Mouse (Mus musculus): ENCODE results near the gene Slc2a9.
A peak's percentile ranks its signal among the peaks of the same experiment; 100 is the strongest.

Slc2a9 gene

DNA sequence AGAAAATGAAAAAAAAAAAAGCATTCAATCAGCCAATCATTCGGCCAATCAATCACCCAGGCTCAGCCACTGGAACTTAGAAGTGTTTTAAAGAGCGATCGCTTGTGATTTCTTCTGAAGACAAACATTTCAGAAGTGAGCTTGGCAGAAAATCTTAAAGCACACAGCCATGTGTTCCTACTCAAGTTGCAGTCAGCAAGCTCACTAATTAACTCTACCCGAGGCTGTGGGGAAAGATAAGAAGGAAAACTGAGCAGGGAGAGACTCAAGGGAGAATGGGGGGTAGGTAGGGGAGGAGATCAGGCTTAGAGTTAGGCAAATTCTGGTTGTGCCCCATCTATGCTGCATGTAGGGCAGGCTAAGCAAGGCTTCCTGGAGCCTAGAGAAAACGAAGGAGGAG lies 130.6 kb downstream of the Slc2a9 start:
- DNase-seq (ENCODE audit: low spot score in 2 of 2) = no peak

DNA sequence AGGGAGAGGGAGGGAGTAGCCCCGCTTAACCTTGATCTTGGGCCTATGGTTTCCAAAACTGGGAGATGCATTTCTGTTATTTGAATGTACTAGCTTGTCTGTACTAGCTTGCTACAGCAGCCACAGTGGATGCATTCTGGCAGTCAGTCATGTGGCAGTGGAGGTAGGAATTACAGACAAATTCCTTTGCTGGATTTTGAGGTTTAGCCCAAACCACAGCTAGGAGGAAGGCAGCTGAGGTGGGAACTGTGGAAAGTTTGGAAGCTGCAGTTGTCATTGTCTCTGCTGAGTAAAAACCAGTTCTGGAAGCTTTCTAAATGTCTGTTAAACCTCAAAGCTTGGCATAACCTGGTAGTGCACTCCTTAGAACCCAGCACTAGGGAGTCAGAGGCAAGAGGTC lies 131.6 kb downstream of the Slc2a9 start:
- no peak for DNase-seq (ENCODE audit: low spot score in 2 of 2)

DNA sequence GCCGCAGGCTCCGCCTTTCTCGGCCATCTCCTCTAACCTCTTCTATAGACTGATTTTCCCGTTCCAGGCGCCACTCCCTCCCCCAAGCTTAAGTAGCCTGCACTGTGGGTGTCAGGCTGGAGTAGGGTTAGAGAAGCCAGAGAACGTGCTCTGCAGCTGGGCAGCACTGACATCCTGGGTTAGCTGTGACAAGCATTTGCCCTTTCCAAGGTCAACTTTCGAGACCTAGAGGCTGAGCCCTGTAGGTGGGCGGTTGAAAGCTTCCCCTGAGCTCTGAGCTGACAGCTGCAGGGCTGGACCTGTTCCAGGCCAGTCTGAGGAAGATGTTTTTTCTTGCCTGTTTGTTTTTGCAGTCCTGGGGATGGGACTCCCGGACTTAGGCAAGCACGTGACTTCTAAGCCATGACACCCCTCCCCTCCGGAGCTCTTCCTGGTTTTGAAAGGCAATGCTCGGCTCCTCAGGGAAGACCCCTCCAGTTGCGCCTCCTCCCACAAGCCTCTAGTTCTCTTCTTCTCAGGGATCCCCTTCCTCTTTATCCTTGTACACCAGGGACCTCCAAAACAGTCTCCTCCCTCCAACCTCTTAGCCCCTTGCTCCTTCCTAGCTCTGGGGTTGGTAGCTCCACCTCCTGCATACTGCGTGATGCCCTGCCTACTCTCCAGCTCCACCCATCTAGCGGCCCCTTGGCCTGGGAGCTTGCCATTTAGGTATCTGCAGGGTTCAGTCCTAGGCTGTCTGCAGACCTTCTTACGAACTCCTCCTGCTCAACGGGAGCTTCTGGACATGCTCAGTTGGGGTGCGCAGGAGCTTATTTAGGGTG lies 136.1 kb downstream of the Slc2a9 start:
- no peak for DNase-seq (ENCODE audit: low spot score in 2 of 2)

DNA sequence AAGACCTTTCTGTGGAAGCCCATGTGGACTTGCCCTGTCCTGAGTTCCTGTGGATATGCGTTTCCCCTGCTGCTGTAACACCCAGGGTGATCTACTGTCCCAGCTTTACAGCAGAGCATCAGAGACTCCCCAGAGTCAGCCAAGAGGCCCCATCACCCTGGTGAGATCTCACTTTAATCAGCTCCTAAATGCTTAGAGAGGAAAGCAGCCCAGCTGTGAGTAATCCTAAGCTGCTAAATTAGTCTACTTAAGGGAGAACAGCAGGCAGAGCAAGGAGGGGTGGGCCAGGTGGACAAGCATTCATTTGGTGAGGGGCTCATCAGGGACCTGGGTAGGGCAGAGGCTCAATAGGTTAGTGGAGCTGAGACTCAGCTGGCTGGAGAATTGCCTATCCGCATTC lies 137.4 kb downstream of the Slc2a9 start:
- DNase-seq (ENCODE audit: low spot score in 2 of 2) = no peak

DNA sequence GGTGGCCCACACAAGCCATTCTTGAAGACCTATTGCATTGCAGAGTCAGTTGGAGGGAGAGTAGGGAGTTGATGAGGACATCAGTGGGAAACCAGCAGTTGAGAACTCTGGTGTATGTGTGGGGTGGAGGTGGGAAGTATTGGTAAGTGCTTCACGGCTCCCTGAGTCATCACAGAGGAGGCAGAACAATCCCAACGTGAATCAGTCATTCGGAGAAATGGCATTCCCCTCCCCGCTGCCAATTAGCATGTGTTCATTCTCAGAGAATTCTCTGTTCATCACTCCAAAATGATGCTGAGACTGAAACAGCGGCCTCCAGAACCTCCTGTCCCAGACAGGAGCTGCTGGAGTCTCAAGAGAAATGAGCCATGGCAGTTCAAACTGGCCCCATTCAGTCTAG lies 138.5 kb downstream of the Slc2a9 start:
- no peak for DNase-seq (ENCODE audit: low spot score in 2 of 2)

DNA sequence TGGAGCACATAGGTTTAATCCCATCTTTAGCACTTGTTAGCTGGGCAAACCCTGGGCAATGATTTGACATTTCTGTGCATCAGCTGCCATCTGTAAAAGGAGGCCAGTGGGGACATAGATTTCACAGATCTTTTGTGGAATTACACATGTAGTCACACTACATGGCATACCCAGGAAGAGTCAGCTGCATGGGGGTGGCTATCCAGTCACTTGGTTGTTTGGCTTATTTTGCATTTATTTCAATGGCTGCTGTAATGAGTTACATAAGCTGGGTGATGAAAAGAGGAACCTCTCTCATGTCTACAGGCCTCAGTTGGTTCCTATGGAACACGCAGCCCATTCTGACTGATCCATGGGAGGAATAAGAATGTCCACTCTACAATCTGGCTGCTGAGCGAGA lies 143.2 kb downstream of the Slc2a9 start:
- no peak for DNase-seq (ENCODE audit: low spot score in 2 of 2)

DNA sequence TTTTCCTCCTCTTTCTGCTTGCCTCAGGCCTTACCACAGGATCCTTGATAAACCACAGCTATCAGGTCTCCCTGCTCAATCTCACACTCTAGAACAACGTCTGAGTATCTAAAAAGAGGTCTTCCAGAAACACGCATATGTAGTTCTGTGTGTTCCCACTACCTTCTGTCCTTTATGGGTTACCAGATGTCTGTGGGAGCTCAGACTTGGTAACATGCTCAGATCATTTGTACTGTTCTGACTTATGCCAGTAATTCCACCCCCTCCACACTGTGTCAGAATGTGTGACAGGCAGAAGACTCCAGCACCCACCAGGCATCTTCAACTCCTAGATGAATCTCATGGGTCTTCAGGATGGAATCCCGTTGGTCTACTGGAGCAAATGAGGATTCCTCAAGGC lies 146.0 kb downstream of the Slc2a9 start:
- no peak for DNase-seq (ENCODE audit: low spot score in 2 of 2)

DNA sequence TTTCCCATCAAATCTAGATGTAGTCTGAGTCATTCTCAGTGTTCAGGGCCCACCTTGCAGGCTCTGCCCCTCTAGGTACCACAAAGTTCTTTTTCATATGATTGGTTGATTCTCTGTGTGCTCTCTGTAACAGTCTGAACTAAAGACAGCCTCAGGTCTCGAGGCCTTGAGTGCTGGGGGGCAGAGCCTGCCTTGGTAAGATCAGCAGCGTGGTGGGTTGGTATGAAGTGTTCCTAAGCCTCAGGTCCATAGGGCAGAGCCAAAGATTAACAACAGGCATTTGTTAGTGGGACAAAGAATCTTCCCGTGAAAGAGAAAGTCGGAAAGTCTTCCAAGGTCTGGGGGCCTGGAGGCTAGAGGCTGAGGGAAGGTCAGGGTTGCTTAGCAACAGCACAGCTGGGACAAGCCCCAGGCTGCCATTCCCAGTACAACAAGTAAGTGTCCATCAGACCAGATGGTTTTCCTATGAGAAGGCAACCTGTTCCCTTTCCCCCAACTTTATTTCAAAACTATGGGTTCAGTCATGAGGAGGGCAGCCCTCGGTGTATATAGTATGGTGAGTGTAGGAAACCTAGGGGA lies 152.5 kb downstream of the Slc2a9 start:
- no peak for DNase-seq (ENCODE audit: low spot score in 2 of 2)

DNA sequence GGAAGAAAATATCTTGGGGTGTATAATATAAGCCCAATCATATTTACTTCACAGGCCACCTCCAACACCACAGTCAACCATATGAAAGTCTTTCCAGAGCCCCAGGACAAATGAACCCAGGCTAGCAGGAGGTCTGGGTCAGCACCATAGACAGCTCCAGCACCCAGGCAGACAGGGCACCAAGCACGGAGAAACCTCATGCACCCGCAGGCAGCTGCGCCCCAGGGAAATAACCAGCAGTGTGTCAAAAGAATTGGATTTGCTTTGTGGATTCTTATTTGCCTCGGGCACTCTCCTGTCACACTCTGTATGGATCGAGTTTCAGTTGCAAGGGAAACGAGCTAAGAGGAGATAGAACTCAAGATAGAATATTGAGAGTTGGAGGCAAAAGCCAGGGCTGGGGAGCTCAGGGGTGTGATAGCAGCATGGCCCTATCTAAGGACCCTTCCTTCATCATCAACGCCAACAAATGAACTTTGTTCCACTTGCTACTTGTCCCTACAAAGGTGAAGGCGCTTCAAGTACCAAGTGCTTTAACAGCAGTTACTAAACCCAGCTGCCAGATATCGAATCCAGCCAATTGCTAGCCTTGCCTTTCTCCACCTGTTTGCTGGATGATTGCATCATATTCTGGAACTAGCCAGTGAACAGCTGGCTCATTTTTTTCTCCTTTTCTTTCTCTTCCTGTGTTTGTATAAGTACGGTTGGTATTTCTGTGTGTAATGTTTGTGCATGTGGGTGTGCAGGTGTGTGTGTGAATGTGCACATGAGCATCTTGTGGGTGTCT lies 156.1 kb downstream of the Slc2a9 start:
- DNase-seq (ENCODE audit: low spot score in 2 of 2) = no peak

DNA sequence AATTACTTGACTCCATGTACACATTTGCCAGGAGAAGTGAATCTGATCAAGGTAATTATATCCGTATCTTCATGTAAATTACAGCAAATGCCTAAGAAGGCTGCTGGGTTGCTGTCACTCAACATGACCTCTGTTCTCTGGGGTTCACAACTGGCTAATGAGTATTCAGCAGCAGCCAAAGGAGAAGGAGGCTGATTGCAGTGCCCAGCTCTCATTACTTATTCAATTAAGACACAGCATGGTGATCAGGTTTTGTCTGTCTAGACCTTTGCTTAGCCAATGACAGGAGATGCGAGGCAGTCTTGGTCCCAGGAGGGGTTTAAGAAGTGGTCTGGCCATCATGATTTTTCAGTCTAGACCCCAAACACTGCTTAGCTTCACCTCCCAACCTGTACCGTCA lies 159.8 kb downstream of the Slc2a9 start:
- no peak for DNase-seq (ENCODE audit: low spot score in 2 of 2)

DNA sequence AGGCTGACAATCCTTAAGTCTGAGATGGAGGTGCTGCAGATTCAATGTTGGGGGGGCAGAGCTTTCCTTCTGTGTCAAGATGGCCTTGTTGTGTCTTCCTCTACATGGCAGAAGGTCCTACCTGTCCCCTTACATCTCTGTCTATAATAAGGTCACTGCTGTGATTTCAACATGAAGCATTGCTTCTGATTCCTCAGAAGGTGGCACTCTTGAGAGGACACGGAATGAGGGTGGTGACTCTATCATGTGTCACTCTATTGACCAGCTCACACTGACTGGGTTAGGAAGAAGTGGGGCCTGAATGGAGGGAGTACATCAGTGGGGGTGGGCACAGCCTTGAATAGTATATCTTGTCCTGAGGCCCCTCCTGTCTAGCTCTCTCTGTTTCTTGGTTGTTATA lies 168.4 kb downstream of the Slc2a9 start:
- peak in 1 of 2 experiments; percentile 47 for DNase-seq (ENCODE audit: low spot score in 2 of 2)

DNA sequence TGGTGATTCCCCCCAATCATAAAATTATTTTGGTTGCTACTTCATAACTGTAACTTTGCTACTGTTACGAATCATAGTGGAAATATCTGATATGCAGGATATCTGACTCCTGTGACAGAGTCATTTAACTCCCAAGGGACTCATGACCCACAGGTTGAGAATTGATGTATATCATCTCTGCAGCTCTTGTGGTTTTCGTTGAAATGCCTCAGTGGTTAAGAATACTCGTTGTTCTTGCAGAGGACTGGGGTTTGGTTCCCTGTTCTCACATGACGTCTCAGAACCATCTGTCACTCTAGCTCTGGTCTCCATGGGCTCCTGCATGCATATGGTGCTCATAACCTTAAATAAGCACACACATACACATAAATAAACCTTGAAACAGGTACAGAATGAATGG lies 169.6 kb downstream of the Slc2a9 start:
- no peak for DNase-seq (ENCODE audit: low spot score in 2 of 2)

DNA sequence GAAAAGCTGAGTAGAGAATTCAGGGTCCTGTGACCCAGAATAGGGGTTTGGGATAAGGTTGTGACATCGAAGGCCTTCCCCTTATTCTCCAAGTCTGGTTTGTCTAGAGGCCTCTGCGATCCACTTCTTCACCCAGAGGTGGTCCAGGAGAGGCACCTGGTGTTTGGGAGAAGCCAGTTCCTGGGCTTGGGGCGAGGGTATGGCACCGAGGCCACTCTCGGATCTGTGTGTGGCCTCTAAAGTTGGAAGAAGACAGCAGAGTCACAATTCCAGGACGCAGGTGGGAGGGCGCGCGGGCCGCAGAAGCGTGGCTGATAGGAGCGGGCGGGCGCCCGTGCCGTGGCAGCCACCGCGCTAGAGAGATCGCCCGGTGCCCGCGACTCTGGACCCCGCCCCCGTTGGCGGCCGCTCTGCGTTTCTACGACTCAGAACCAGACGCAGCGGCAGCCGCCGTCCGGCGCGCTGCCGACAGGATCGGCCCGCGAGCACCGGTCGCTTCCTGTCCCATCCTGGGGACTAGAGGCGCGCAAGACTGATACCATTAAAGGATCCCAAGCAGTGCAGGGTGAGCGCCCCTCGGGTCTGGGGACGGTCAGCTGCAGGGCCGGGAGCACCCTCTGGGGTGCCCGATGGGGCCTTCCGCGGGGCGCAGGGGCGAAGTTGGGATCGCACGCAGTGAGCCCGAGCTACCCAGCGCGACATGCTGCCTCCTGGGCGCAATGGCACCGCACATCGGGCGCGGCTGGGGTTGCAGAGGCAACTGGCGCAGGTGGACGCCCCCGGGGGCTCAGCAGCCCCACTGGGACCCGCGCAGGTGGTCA lies 183.8 kb downstream of the Slc2a9 start, which contains the start of gene Drd5:
Gene Drd5, plus strand, starts transcription at position 402 of the 821 bp plus-strand sequence.
- peak in 1 of 2 experiments; percentile 60 for DNase-seq (ENCODE audit: low spot score in 2 of 2)

DNA sequence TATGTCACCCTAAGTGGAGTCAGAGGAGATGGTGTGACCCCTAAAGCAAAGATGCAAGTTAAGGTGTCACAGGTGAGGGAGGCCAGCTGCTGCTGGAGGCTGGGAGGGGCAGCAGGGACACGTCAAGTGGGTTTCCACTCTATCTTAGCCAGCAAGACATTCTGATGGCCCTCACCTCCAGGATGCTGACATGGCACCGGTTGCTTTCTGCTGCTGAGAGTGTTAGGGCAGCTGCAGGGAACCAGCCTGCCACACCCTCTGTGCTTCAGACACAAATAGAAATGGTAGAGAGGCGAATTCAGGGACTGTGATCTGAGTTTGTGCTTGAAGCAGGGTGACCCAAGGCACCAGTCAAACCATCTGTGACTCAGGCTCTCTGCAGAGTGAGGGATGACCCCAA lies 193.1 kb downstream of the Slc2a9 start:
- DNase-seq (ENCODE audit: low spot score in 2 of 2) = no peak

DNA sequence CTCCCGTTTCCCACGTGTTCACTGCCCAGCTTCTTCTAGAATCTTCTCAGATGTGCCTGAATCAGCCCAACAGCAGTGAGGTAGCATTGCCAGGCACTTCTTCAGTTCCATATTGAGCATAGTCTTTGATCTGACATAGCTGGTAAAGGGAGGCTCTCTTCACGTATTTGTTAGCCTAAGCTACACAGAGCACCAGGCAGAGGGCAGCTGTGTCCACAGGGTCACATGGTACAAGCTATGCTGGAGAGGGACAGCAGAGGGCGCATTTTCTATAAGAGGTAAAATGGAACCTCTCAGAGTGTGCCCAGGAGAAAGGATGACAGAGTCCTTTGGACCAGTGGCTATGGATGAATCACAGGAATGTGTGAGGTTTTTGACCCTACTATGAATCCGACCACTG lies 194.1 kb downstream of the Slc2a9 start:
- DNase-seq (ENCODE audit: low spot score in 2 of 2) = peak; percentile 38 to 73

DNA sequence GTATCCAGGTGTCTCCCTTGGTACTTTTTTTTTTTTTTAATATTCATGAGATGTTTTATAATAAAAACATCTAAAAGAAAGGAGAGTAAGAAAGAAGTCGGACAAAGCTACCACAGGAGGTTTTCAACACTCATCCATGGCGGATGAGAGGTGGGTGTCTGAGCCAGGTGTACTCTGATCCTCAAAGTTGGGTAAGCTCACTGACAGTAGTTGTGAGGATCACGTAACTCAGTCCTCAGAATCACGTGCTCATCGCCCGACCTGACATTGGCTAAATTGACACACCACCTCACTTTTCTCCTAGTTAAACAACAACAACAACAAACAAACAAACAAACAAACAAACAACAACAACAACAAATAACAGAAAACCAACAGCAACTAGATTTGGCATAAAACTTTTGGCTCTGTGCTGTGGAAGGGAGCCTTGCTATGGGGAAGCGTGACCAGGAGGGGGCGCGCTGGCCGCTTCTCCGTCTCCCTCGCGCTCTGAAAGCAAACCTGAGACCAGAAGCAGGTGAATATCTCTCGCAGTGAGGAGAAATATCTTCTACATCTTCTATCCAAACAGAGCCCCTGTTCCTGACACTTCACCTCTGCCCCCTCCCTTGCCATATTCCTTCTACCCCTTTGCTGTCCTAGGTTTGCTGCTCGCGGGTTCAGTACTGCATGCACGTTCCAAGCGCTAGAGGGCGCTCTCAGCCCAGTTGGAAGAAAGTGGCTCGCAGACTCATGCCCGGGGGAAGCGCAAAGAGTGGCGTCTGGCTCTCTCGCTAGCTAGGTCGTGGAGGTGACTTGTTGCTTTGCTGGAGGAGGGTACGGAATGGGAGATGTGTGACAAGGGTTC lies 195.5 kb downstream of the Slc2a9 start:
- DNase-seq (ENCODE audit: low spot score in 2 of 2) = peak; percentile 77 to 93

DNA sequence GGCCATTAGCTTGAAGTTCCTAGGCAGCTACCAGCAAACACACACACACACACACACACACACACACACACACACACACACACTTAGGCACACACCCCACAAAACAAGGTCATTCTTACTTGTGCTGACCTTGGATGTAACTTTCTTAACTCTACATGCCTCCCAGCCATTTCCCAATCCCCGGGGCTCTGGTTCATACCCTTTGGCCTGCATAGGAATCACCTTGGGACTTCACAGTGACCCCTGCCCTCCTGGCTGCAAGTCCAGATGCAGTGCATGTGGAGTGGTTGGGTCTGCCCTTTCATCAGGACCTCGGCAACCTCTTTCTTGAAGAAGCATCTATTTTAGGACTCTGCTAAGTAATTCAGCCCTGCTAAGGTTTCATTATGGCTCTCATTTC lies 197.7 kb downstream of the Slc2a9 start:
- no peak for DNase-seq (ENCODE audit: low spot score in 2 of 2)

DNA sequence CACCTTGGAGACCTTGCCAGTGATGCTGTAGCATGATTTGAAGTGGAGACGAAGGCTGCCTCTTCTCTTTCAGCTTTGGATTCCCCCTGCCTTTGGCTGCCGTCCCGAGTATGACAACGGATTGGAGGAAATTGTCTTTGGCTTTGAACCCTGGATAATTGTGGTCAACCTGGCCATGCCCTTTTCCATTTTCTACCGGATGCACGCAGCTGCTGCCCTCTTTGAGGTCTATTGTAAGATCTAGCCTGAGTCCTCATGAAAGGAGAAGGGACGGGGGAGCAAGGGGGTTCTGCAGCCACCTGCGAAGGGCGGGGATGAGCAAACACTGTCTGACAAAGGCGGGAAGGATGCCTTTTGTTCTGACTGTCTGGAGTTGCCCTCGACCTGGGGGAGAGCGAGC lies 200.3 kb downstream of the Slc2a9 start:
- no peak for DNase-seq (ENCODE audit: low spot score in 2 of 2)

DNA sequence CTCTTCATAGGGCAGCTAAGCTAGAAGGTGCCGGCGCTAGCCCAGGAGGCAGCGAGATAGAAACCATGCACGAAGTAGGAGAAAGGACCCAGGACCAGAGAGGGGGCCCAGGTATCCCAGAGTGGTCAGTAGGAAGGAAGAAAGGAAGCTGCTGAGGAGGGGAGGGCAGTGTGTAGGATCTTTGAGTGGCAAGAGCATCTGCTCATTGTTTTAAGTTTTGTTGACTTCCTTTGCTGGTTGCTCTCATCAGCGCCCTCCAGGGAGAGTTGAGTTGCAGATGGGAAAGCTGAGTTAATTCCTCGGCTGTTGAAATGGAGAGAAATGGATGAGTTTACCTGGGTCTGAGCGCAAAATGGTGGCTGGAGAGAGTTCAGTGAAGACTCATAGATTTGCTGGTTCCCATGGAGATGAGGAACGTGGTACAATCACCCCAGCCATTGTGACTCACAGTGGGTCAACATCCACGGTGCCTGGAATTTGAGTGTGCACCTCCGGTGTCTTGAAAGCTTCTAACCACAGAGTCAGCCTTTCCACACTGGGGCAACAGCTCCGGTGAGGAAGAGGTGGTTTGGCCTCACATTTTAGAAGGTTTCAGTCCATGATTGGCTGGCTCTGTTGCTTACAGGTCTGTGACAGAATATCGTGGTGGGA lies 201.1 kb downstream of the Slc2a9 start:
- DNase-seq (ENCODE audit: low spot score in 2 of 2) = no peak
